In genomic region chr9:66512351-66512671, GRCm38 (mm10) we compare ENCODE assay signal across 8 mouse cellular contexts. TPM values are rescaled to one million over a fixed set of nuclear protein-coding genes. Genes with fewer than 3 reads are reported as not detected.
DNase-seq lines count a peak whose midpoint lies in the region; ATAC-seq and TF ChIP-seq lines count a peak whose summit lies in the region.

No protein-coding gene starts in this region.

- H3ac ChIP-seq in C2C12 (ENCODE audit: control insufficient read depth, insufficient read length, low read depth), result peak overlapping the region; percentile 63

- peak overlapping the region; percentile 87 for H3K9ac ChIP-seq in heart, embryonic 13.5 days
- peak overlapping the region; percentile 71 for H3K9ac ChIP-seq in kidney, postnatal 0 days (ENCODE audit: low read depth, low read length)
- peak overlapping the region; percentile 89 for H3K9ac ChIP-seq in liver, adult 2 months (ENCODE audit: low read depth, low read length)

- under 1% methylated on average over 8 of the region's 8 CpGs for WGBS in heart, embryonic 13.5 days
- 1% methylated on average over 8 of the region's 8 CpGs for WGBS in kidney, postnatal 0 days
- WGBS in liver, adult 2 months, result 0% methylated on average over 8 of the region's 8 CpGs

- peak; percentile 94 for DNase-seq in brain, embryonic 14.5 days (ENCODE audit: low read depth)
- DNase-seq in kidney, postnatal 0 days (ENCODE audit: low spot score), result peak; percentile 94
- DNase-seq in liver, adult 2 months (ENCODE audit: extremely low read depth, low read depth, low spot score), result peak; percentile 75
- peak; percentile 84 to 86 for DNase-seq in spleen, postnatal 36 days (ENCODE audit: low spot score in 2 of 2)

- peak overlapping the region; percentile 83 for H3K4me2 ChIP-seq in heart, embryonic 13.5 days
- peak overlapping the region; percentile 94 for H3K4me2 ChIP-seq in kidney, postnatal 0 days (ENCODE audit: low read length)

- ATAC-seq in heart, embryonic 13.5 days (ENCODE audit: extremely low read depth, insufficient number of reproducible peaks, low FRiP score, low TSS enrichment), result peak; percentile 68
- ATAC-seq in kidney, postnatal 0 days (replicated peaks; ENCODE audit: low FRiP score, low read depth), result peak; percentile 87
- peak; percentile 64 for ATAC-seq in monocyte, adult 5-6 weeks (replicated peaks; ENCODE audit: insufficient number of reproducible peaks, low FRiP score, low TSS enrichment, poor library complexity, severe bottlenecking)

- TF ChIP-seq CTCF in C2C12 (IDR thresholded peaks at IDR 0.05; ENCODE audit: control insufficient read depth, insufficient read depth, insufficient read length), result no peak
- no peak for TF ChIP-seq CTCF in brain, embryonic 14.5 days (IDR thresholded peaks at IDR 0.05; ENCODE audit: borderline replicate concordance, extremely low read depth, insufficient read depth, insufficient read length)
- no peak for TF ChIP-seq CTCF in kidney, postnatal 0 days (IDR thresholded peaks at IDR 0.05; ENCODE audit: low read depth)
- 0 out of 2 replicates have a peak, but pooled peaks have one; percentile 4 for TF ChIP-seq CTCF in liver, adult 2 months (IDR thresholded peaks at IDR 0.05; ENCODE audit: low read depth, low read length)

- peaks cover 60% of the 10 kb centered on the region for H3K4me1 ChIP-seq in erythroblast, embryonic 14.5 days (ENCODE audit: control insufficient read depth)
- peaks cover 55% of the 10 kb centered on the region for H3K4me1 ChIP-seq in heart, embryonic 13.5 days
- H3K4me1 ChIP-seq in kidney, postnatal 0 days (replicated peaks; ENCODE audit: insufficient read depth, low read length), result peaks cover 6% of the 10 kb centered on the region; the same call in 1 of the 2 replicates
- H3K4me1 ChIP-seq in liver, adult 2 months (ENCODE audit: control insufficient read depth, insufficient read depth, low read length), result peaks cover 15% of the 10 kb centered on the region

- H3K4me3 ChIP-seq in C2C12 (ENCODE audit: insufficient read depth, poor library complexity, severe bottlenecking), result peak overlapping the region; percentile 41
- H3K4me3 ChIP-seq in erythroblast, embryonic 14.5 days (replicated peaks), result peak overlapping the region; percentile 71
- H3K4me3 ChIP-seq in heart, embryonic 13.5 days, result peak overlapping the region; percentile 60
- peak overlapping the region; percentile 53 for H3K4me3 ChIP-seq in kidney, postnatal 0 days (replicated peaks; ENCODE audit: low read depth, low read length)
- peak overlapping the region; percentile 73 for H3K4me3 ChIP-seq in liver, adult 2 months (ENCODE audit: insufficient read depth, low read depth, low read length)

- TF ChIP-seq POLR2A in brain, embryonic 14.5 days (IDR thresholded peaks at IDR 0.05; ENCODE audit: borderline replicate concordance, extremely low read depth, insufficient read depth, insufficient read length, poor library complexity, severe bottlenecking), result peak; percentile 54; the same call in 1 of the 2 replicates
- TF ChIP-seq POLR2A in liver, adult 2 months (IDR thresholded peaks at IDR 0.05; ENCODE audit: extremely low read depth, insufficient read depth, low read length), result peak; percentile 78; the same call in 1 of the 2 replicates

- H3K27ac ChIP-seq in heart, embryonic 13.5 days (replicated peaks), result peak overlapping the region; percentile 95
- H3K27ac ChIP-seq in kidney, postnatal 0 days, result peak overlapping the region; percentile 96
- H3K27ac ChIP-seq in liver, adult 2 months (replicated peaks; ENCODE audit: insufficient read depth, low read depth, low read length), result peak overlapping the region; percentile 90

- no peaks in the 10 kb centered on the region for H3K27me3 ChIP-seq in C2C12 (ENCODE audit: control insufficient read depth, insufficient read depth, insufficient read length)
- no peaks in the 10 kb centered on the region for H3K27me3 ChIP-seq in erythroblast, embryonic 14.5 days (ENCODE audit: control insufficient read depth)
- no peaks in the 10 kb centered on the region for H3K27me3 ChIP-seq in heart, embryonic 13.5 days (replicated peaks)
- no peaks in the 10 kb centered on the region for H3K27me3 ChIP-seq in kidney, postnatal 0 days (ENCODE audit: insufficient read depth, low read length)
- no peaks in the 10 kb centered on the region for H3K27me3 ChIP-seq in liver, adult 2 months (ENCODE audit: control insufficient read depth, insufficient read depth, low read length)

- no peaks in the 10 kb centered on the region for H3K79me3 ChIP-seq in C2C12 (ENCODE audit: low read depth)

- no peaks in the 10 kb centered on the region for H3K9me3 ChIP-seq in erythroblast, embryonic 14.5 days (ENCODE audit: control insufficient read depth, low read length)
- no peaks in the 10 kb centered on the region for H3K9me3 ChIP-seq in heart, embryonic 13.5 days
- H3K9me3 ChIP-seq in kidney, postnatal 0 days (replicated peaks; ENCODE audit: low read length), result no peaks in the 10 kb centered on the region

- peaks cover 29% of the 10 kb centered on the region for H3K36me3 ChIP-seq in C2C12 (ENCODE audit: control insufficient read depth, insufficient read depth)
- H3K36me3 ChIP-seq in erythroblast, embryonic 14.5 days (ENCODE audit: control insufficient read depth), result peaks cover 95% of the 10 kb centered on the region
- H3K36me3 ChIP-seq in heart, embryonic 13.5 days, result peaks cover 57% of the 10 kb centered on the region
- H3K36me3 ChIP-seq in kidney, postnatal 0 days (ENCODE audit: insufficient read depth, low read length), result peaks cover 30% of the 10 kb centered on the region
- H3K36me3 ChIP-seq in liver, adult 2 months (ENCODE audit: control insufficient read depth, insufficient read depth, low read length), result peaks cover 12% of the 10 kb centered on the region; the same call in 1 of the 2 replicates

- H3K79me2 ChIP-seq in C2C12 (ENCODE audit: control insufficient read depth, insufficient read depth), result no peaks in the 10 kb centered on the region
- no peaks in the 10 kb centered on the region for H3K79me2 ChIP-seq in liver, adult 2 months (ENCODE audit: control insufficient read depth, insufficient read depth, low read length)

TF ChIP-seq in C2C12, 6 proteins besides CTCF, POLR2A, EP300 and RAD21:
- TF ChIP-seq USF1 (IDR thresholded peaks at IDR 0.05; ENCODE audit: low read depth) (peak; percentile 96), FOSL1 (IDR thresholded peaks at IDR 0.05; ENCODE audit: insufficient read depth, low read length, poor library complexity, severe bottlenecking) (no peak)
TF ChIP-seq in C2C12: peak in this region for 1.

RNA-seq across cellular contexts. Expression of gene Fbxl22, which starts 2.1 kb away (rescaled TPM):
- 0.30 TPM for polyA plus RNA-seq in C2C12 (2012; fragmentation: generic; extraction: Trizol)
- 1.7 and 2.2 TPM in 2 replicates for polyA plus RNA-seq in brain, embryonic 14.5 days (2012; rRNA removed)
- 0.01 and 0.02 TPM in 2 replicates for polyA plus RNA-seq in erythroblast, embryonic 14.5 days (2012)
- 65.3 and 66.9 TPM in 2 replicates for polyA plus RNA-seq in heart, embryonic 13.5 days (2015; fragmentation: Nextera tagmentation; extraction: Ambion mirVana)
- polyA plus RNA-seq in kidney, postnatal 0 days (2015; fragmentation: Nextera tagmentation; extraction: Ambion mirVana), result 2.2 and 3.2 TPM in 2 replicates
- total RNA-seq in liver, adult 2 months (2014; rRNA removed), result 0.18 and 0.27 TPM in 2 replicates
- 0.34 and 0.39 TPM in 2 replicates for polyA plus RNA-seq in liver, adult 2 months (2012; rRNA removed)
- total RNA-seq in monocyte, adult 5-6 weeks (2017), result 1.1 to 2.3 TPM (median 1.8 TPM) in 3 replicates

Comparison
In these comparisons a context has a peak if more than half of its experiments do, and no peak if none do; other contexts are left out.
1. Peak in every context shown above with its lines: DNase-seq, ATAC-seq, H3K4me3 ChIP-seq and H3K27ac ChIP-seq.
2. RNA of gene Fbxl22, which starts 2.1 kb away (polyA plus RNA-seq): 65.3 to 66.9 TPM in heart, embryonic 13.5 days; 2.2 to 3.2 TPM in kidney, postnatal 0 days, 1.7 to 2.2 TPM in brain, embryonic 14.5 days, 0.34 to 0.39 TPM in liver, adult 2 months, 0.30 TPM in C2C12 (single experiment) and 0.01 to 0.02 TPM in erythroblast, embryonic 14.5 days; every median in the first group is over 10 times any median in the second.